Mouse (Mus musculus) neural tube, embryonic 14.5 days (tissue): ENCODE results near the gene Fgf14. TPM values are rescaled to one million over a fixed set of nuclear protein-coding genes. Genes with fewer than 3 reads are reported as not detected.
"Not testable (repeated sequence)": the region's sequence is repeated elsewhere in the genome, so short reads cannot be mapped to it uniquely, and the experiment has no call there.

ENCODE experiments used
- ATAC-seq: fragments of 200-750 bp; cut with Nextera tagmentation; 2 replicates; pipeline ENCODE4 v1.8.0; 2017; ENCODE audit warnings: low read depth, mild to moderate bottlenecking, moderate TSS enrichment, moderate library complexity
- H3K27ac ChIP-seq: fragments of 300-500 bp; sonication (generic); 2 replicates; pipeline ENCODE4 v1.5.1; 2014; ENCODE audit warnings: low read depth, mild to moderate bottlenecking, control low read depth, low read length, moderate library complexity, mixed read lengths
- H3K27me3 ChIP-seq: fragments of 300-500 bp; sonication (generic); 2 replicates; pipeline ENCODE4 v1.6.1; 2014; ENCODE audit warnings: low read length; ENCODE audit not compliant: control insufficient read depth, insufficient read depth
- H3K36me3 ChIP-seq: fragments of 300-500 bp; sonication (generic); 2 replicates; pipeline ENCODE4 v1.6.1; 2014; ENCODE audit warnings: low read length, mixed read lengths; ENCODE audit not compliant: control insufficient read depth, insufficient read depth
- H3K4me1 ChIP-seq: fragments of 300-500 bp; sonication (generic); 2 replicates; pipeline ENCODE4 v1.6.1; 2014; ENCODE audit warnings: low read length; ENCODE audit not compliant: control insufficient read depth, insufficient read depth
- H3K4me2 ChIP-seq: fragments of 300-500 bp; sonication (generic); 2 replicates; pipeline ENCODE4 v1.6.1; 2014; ENCODE audit warnings: mild to moderate bottlenecking, low read depth, low read length, control low read depth
- H3K4me3 ChIP-seq: fragments of 300-500 bp; sonication (generic); 2 replicates; pipeline ENCODE4 v1.5.1; 2014; ENCODE audit warnings: low read depth, low read length, control low read depth, mixed read lengths
- H3K9ac ChIP-seq: fragments of 300-500 bp; sonication (generic); replicated peaks from 2 replicates; pipeline ENCODE4 v1.6.1; 2014; ENCODE audit warnings: low read depth, mild to moderate bottlenecking, control low read depth, low read length, mixed read lengths
- H3K9me3 ChIP-seq: fragments of 300-500 bp; sonication (generic); 2 replicates; pipeline ENCODE4 v1.6.1; 2016; ENCODE audit warnings: low read length; ENCODE audit not compliant: control insufficient read depth
- WGBS: fragments of 180-500 bp; shearing (Covaris S2); extraction: QIAGEN DNeasy Blood & Tissue Kit; methylation state at CpG from one replicate; pipeline ENCODE4 v1.1.7; 2014; 5-methylcytosine and 5-hydroxymethylcytosine counted together
- polyA plus RNA-seq: library from polyadenylated mRNA; unstranded; fragments of >200 nt; fragmentation: Nextera tagmentation; extraction: Ambion mirVana; gene quantifications from 2 replicates; pipeline ENCODE4 v1.2.1, GENCODE M21; 2014

The Fgf14 gene
- polyA plus RNA-seq, 1 experiment from 2014 or later: 36.3 TPM

GRCm38 (mm10) chr14:124613473-124613872 is 63.5 kb downstream of the Fgf14 start:
- ATAC-seq: no peak
- H3K4me3 ChIP-seq: no peak overlapping the region
- H3K36me3 ChIP-seq: no peaks in the 10 kb centered on the region
- no peak overlapping the region for H3K9ac ChIP-seq
- WGBS: 66% methylated on average over 2 of the region's 2 CpGs
- H3K27ac ChIP-seq: no peak overlapping the region
- H3K4me2 ChIP-seq: no peak overlapping the region
- no peaks in the 10 kb centered on the region for H3K9me3 ChIP-seq
- H3K27me3 ChIP-seq: no peaks in the 10 kb centered on the region
- H3K4me1 ChIP-seq: no peaks in the 10 kb centered on the region

GRCm38 (mm10) chr14:124606036-124606711 is 70.8 kb downstream of the Fgf14 start:
- no peak for ATAC-seq
- Histone ChIP-seq H3K27me3 (no peaks in the 10 kb centered on the region), H3K9me3 (no peaks in the 10 kb centered on the region), H3K4me2 (no peak overlapping the region), H3K4me3 (no peak overlapping the region), H3K9ac (no peak overlapping the region), H3K4me1 (no peaks in the 10 kb centered on the region), H3K36me3 (no peaks in the 10 kb centered on the region), H3K27ac (no peak overlapping the region)
- WGBS: 95% methylated on average over 2 of the region's 2 CpGs

- no peak overlapping the region for H3K9ac ChIP-seq
- ATAC-seq: no peak
- H3K36me3 ChIP-seq: no peaks in the 10 kb centered on the region
- H3K9me3 ChIP-seq: no peaks in the 10 kb centered on the region
- H3K4me2 ChIP-seq: no peak overlapping the region
- WGBS: 96% methylated on average over 1 of the region's 1 CpGs
- no peaks in the 10 kb centered on the region for H3K27me3 ChIP-seq
- H3K4me1 ChIP-seq: no peaks in the 10 kb centered on the region
- H3K27ac ChIP-seq: no peak overlapping the region
- no peak overlapping the region for H3K4me3 ChIP-seq
Measured at GRCm38 (mm10) chr14:124605031-124605743, 71.7 kb downstream of the Fgf14 start.

GRCm38 (mm10) chr14:124576571-124576970 is 100.4 kb downstream of the Fgf14 start:
- no peak for ATAC-seq
- H3K4me1 ChIP-seq: no peaks in the 10 kb centered on the region
- 67% methylated on average over 1 of the region's 1 CpGs for WGBS
- no peak overlapping the region for H3K4me3 ChIP-seq
- no peaks in the 10 kb centered on the region for H3K27me3 ChIP-seq
- no peak overlapping the region for H3K9ac ChIP-seq
- H3K4me2 ChIP-seq: no peak overlapping the region
- no peaks in the 10 kb centered on the region for H3K36me3 ChIP-seq
- H3K9me3 ChIP-seq: no peaks in the 10 kb centered on the region
- H3K27ac ChIP-seq: no peak overlapping the region

- ATAC-seq: no peak
- no peak overlapping the region for H3K27ac ChIP-seq
- no peaks in the 10 kb centered on the region for H3K27me3 ChIP-seq
- no peaks in the 10 kb centered on the region for H3K4me1 ChIP-seq
- H3K9ac ChIP-seq: no peak overlapping the region
- H3K9me3 ChIP-seq: no peaks in the 10 kb centered on the region
- H3K4me2 ChIP-seq: no peak overlapping the region
- no peaks in the 10 kb centered on the region for H3K36me3 ChIP-seq
- H3K4me3 ChIP-seq: no peak overlapping the region
- 64% methylated on average over 1 of the region's 1 CpGs for WGBS
Measured at GRCm38 (mm10) chr14:124575130-124575885, 101.6 kb downstream of the Fgf14 start.

- no peaks in the 10 kb centered on the region for H3K27me3 ChIP-seq
- no peak overlapping the region for H3K4me2 ChIP-seq
- no peaks in the 10 kb centered on the region for H3K36me3 ChIP-seq
- ATAC-seq: no peak
- no peak overlapping the region for H3K9ac ChIP-seq
- no peaks in the 10 kb centered on the region for H3K4me1 ChIP-seq
- no peaks in the 10 kb centered on the region for H3K9me3 ChIP-seq
- H3K4me3 ChIP-seq: no peak overlapping the region
- H3K27ac ChIP-seq: no peak overlapping the region
- WGBS: 86% methylated on average over 1 of the region's 1 CpGs
Measured at GRCm38 (mm10) chr14:124566445-124566844, 110.5 kb downstream of the Fgf14 start.

- no peak overlapping the region for H3K9ac ChIP-seq
- no peak overlapping the region for H3K27ac ChIP-seq
- H3K27me3 ChIP-seq: no peaks in the 10 kb centered on the region
- H3K4me3 ChIP-seq: no peak overlapping the region
- H3K4me2 ChIP-seq: no peak overlapping the region
- no peaks in the 10 kb centered on the region for H3K36me3 ChIP-seq
- 73% methylated on average over 4 of the region's 4 CpGs for WGBS
- no peak for ATAC-seq
- no peaks in the 10 kb centered on the region for H3K4me1 ChIP-seq
- no peaks in the 10 kb centered on the region for H3K9me3 ChIP-seq
Measured at GRCm38 (mm10) chr14:124561544-124561943, 115.4 kb downstream of the Fgf14 start.

- no peaks in the 10 kb centered on the region for H3K36me3 ChIP-seq
- WGBS: 76% methylated on average over 3 of the region's 3 CpGs
- H3K27ac ChIP-seq: no peak overlapping the region
- no peaks in the 10 kb centered on the region for H3K9me3 ChIP-seq
- no peak for ATAC-seq
- H3K4me3 ChIP-seq: no peak overlapping the region
- H3K4me1 ChIP-seq: no peaks in the 10 kb centered on the region
- no peak overlapping the region for H3K9ac ChIP-seq
- no peaks in the 10 kb centered on the region for H3K27me3 ChIP-seq
- H3K4me2 ChIP-seq: no peak overlapping the region
Measured at GRCm38 (mm10) chr14:124536106-124536505, 140.8 kb downstream of the Fgf14 start.

- not testable (repeated sequence) for H3K4me1 ChIP-seq, H3K27ac ChIP-seq, H3K36me3 ChIP-seq, ATAC-seq, H3K9me3 ChIP-seq, H3K9ac ChIP-seq, H3K27me3 ChIP-seq, H3K4me2 ChIP-seq, H3K4me3 ChIP-seq
- 79% methylated on average over 2 of the region's 2 CpGs for WGBS
Measured at GRCm38 (mm10) chr14:124535376-124535775, 141.6 kb downstream of the Fgf14 start.
